Mouse (Mus musculus): ENCODE results near the gene Cyp1a2. TPM values are rescaled to one million over a fixed set of nuclear protein-coding genes. Genes with fewer than 3 reads are reported as not detected.
A peak's percentile ranks its signal among the peaks of the same experiment; 100 is the strongest.

Gene Cyp1a2
- polyA plus RNA-seq, 1 experiment from 2014 or later: not detected

- H3K4me1 ChIP-seq (replicated peaks; ENCODE audit: control insufficient read depth, insufficient read depth, low read length): peaks cover 62% of the 10 kb centered on the region
- H3K27me3 ChIP-seq (replicated peaks; ENCODE audit: control insufficient read depth, insufficient read depth, low read length): no peaks in the 10 kb centered on the region
- H3K9me3 ChIP-seq (ENCODE audit: control insufficient read depth, low read length): no peaks in the 10 kb centered on the region
- H3K9ac ChIP-seq (replicated peaks; ENCODE audit: low read depth, low read length): no peak overlapping the region
- H3K36me3 ChIP-seq (ENCODE audit: control insufficient read depth, insufficient read depth): no peaks in the 10 kb centered on the region
- ATAC-seq: no peak
- WGBS: 48% methylated on average over 6 of the region's 6 CpGs
- no peak overlapping the region for H3K4me3 ChIP-seq (replicated peaks; ENCODE audit: low read length)
- no peak overlapping the region for H3K4me2 ChIP-seq (ENCODE audit: low read length)
- H3K27ac ChIP-seq (ENCODE audit: low read length): 0 out of 2 replicates have a peak overlapping the region, but pooled peaks have one; percentile 13
Observed at GRCm38 (mm10) chr9:57637741-57638322, 45.7 kb downstream of the Cyp1a2 start.

GRCm38 (mm10) chr9:57637272-57637671 lies 46.2 kb downstream of the Cyp1a2 start:
- ATAC-seq: no peak
- Histone ChIP-seq H3K9ac (replicated peaks; ENCODE audit: low read depth, low read length) (no peak overlapping the region), H3K4me1 (replicated peaks; ENCODE audit: control insufficient read depth, insufficient read depth, low read length) (peaks cover 56% of the 10 kb centered on the region), H3K9me3 (ENCODE audit: control insufficient read depth, low read length) (no peaks in the 10 kb centered on the region), H3K27ac (ENCODE audit: low read length) (no peak overlapping the region), H3K4me2 (ENCODE audit: low read length) (no peak overlapping the region), H3K36me3 (ENCODE audit: control insufficient read depth, insufficient read depth) (no peaks in the 10 kb centered on the region), H3K27me3 (replicated peaks; ENCODE audit: control insufficient read depth, insufficient read depth, low read length) (no peaks in the 10 kb centered on the region), H3K4me3 (replicated peaks; ENCODE audit: low read length) (no peak overlapping the region)
- WGBS: 71% methylated on average over 3 of the region's 3 CpGs

- H3K9ac ChIP-seq (replicated peaks; ENCODE audit: low read depth, low read length): no peak overlapping the region
- peaks cover 24% of the 10 kb centered on the region for H3K4me1 ChIP-seq (replicated peaks; ENCODE audit: control insufficient read depth, insufficient read depth, low read length)
- ATAC-seq: peak; percentile 20; the same call in 1 of the 2 replicates
- no peaks in the 10 kb centered on the region for H3K27me3 ChIP-seq (replicated peaks; ENCODE audit: control insufficient read depth, insufficient read depth, low read length)
- H3K36me3 ChIP-seq (ENCODE audit: control insufficient read depth, insufficient read depth): peaks cover 8% of the 10 kb centered on the region; the same call in 1 of the 2 replicates
- no peak overlapping the region for H3K27ac ChIP-seq (ENCODE audit: low read length)
- H3K9me3 ChIP-seq (ENCODE audit: control insufficient read depth, low read length): no peaks in the 10 kb centered on the region
- WGBS: 34% methylated on average over 4 of the region's 4 CpGs
- no peak overlapping the region for H3K4me3 ChIP-seq (replicated peaks; ENCODE audit: low read length)
- no peak overlapping the region for H3K4me2 ChIP-seq (ENCODE audit: low read length)
Observed at GRCm38 (mm10) chr9:57633481-57634024, 50.0 kb downstream of the Cyp1a2 start.

GRCm38 (mm10) chr9:57629118-57629874 lies 54.2 kb downstream of the Cyp1a2 start:
- peak; percentile 70 for ATAC-seq
- Histone ChIP-seq H3K9me3 (ENCODE audit: control insufficient read depth, low read length) (no peaks in the 10 kb centered on the region), H3K27ac (ENCODE audit: low read length) (peak overlapping the region; percentile 10; the same call in 1 of the 2 replicates), H3K4me1 (replicated peaks; ENCODE audit: control insufficient read depth, insufficient read depth, low read length) (peaks cover 9% of the 10 kb centered on the region), H3K4me3 (replicated peaks; ENCODE audit: low read length) (no peak overlapping the region), H3K36me3 (ENCODE audit: control insufficient read depth, insufficient read depth) (peaks cover 27% of the 10 kb centered on the region), H3K4me2 (ENCODE audit: low read length) (no peak overlapping the region), H3K27me3 (replicated peaks; ENCODE audit: control insufficient read depth, insufficient read depth, low read length) (no peaks in the 10 kb centered on the region), H3K9ac (replicated peaks; ENCODE audit: low read depth, low read length) (no peak overlapping the region)
- WGBS: 75% methylated on average over 14 of the region's 14 CpGs

- WGBS: 92% methylated on average over 12 of the region's 12 CpGs
- Histone ChIP-seq H3K4me1 (replicated peaks; ENCODE audit: control insufficient read depth, insufficient read depth, low read length) (peaks cover 4% of the 10 kb centered on the region), H3K4me2 (ENCODE audit: low read length) (no peak overlapping the region), H3K27ac (ENCODE audit: low read length) (no peak overlapping the region), H3K36me3 (ENCODE audit: control insufficient read depth, insufficient read depth) (peaks cover 27% of the 10 kb centered on the region), H3K27me3 (replicated peaks; ENCODE audit: control insufficient read depth, insufficient read depth, low read length) (no peaks in the 10 kb centered on the region), H3K9ac (replicated peaks; ENCODE audit: low read depth, low read length) (no peak overlapping the region), H3K9me3 (ENCODE audit: control insufficient read depth, low read length) (no peaks in the 10 kb centered on the region), H3K4me3 (replicated peaks; ENCODE audit: low read length) (no peak overlapping the region)
- no peak for ATAC-seq
Observed at GRCm38 (mm10) chr9:57628717-57629116, 54.8 kb downstream of the Cyp1a2 start.

GRCm38 (mm10) chr9:57627892-57628291 lies 55.6 kb downstream of the Cyp1a2 start:
- no peak overlapping the region for H3K9ac ChIP-seq (replicated peaks; ENCODE audit: low read depth, low read length)
- ATAC-seq: no peak
- H3K4me1 ChIP-seq (replicated peaks; ENCODE audit: control insufficient read depth, insufficient read depth, low read length): no peaks in the 10 kb centered on the region
- no peak overlapping the region for H3K4me2 ChIP-seq (ENCODE audit: low read length)
- H3K27ac ChIP-seq (ENCODE audit: low read length): no peak overlapping the region
- WGBS: 86% methylated on average over 11 of the region's 11 CpGs
- H3K9me3 ChIP-seq (ENCODE audit: control insufficient read depth, low read length): no peaks in the 10 kb centered on the region
- H3K27me3 ChIP-seq (replicated peaks; ENCODE audit: control insufficient read depth, insufficient read depth, low read length): no peaks in the 10 kb centered on the region
- no peak overlapping the region for H3K4me3 ChIP-seq (replicated peaks; ENCODE audit: low read length)
- peaks cover 27% of the 10 kb centered on the region for H3K36me3 ChIP-seq (ENCODE audit: control insufficient read depth, insufficient read depth)

- Histone ChIP-seq H3K4me2 (ENCODE audit: low read length) (no peak overlapping the region), H3K4me3 (replicated peaks; ENCODE audit: low read length) (no peak overlapping the region), H3K36me3 (ENCODE audit: control insufficient read depth, insufficient read depth) (peaks cover 27% of the 10 kb centered on the region), H3K27me3 (replicated peaks; ENCODE audit: control insufficient read depth, insufficient read depth, low read length) (no peaks in the 10 kb centered on the region), H3K27ac (ENCODE audit: low read length) (no peak overlapping the region), H3K9ac (replicated peaks; ENCODE audit: low read depth, low read length) (no peak overlapping the region), H3K9me3 (ENCODE audit: control insufficient read depth, low read length) (no peaks in the 10 kb centered on the region), H3K4me1 (replicated peaks; ENCODE audit: control insufficient read depth, insufficient read depth, low read length) (no peaks in the 10 kb centered on the region)
- ATAC-seq: no peak
- 93% methylated on average over 17 of the region's 17 CpGs for WGBS
Observed at GRCm38 (mm10) chr9:57627191-57627590, 56.3 kb downstream of the Cyp1a2 start.

Other genes with a start within 250 kb of the Cyp1a2 start
- 24.0 and 26.9 TPM in 2 replicates for gene Ppcdc, start 243.6 kb downstream of the Cyp1a2 start, polyA plus RNA-seq (2015; fragmentation: Nextera tagmentation; extraction: Ambion mirVana)
- 116 and 135 TPM in 2 replicates for gene Scamp5, start 215.6 kb downstream of the Cyp1a2 start, polyA plus RNA-seq (2015; fragmentation: Nextera tagmentation; extraction: Ambion mirVana)
- gene Rpp25, start 179.7 kb downstream of the Cyp1a2 start, polyA plus RNA-seq (2015; fragmentation: Nextera tagmentation; extraction: Ambion mirVana): 23.4 and 24.4 TPM in 2 replicates
- gene Cox5a, start 162.4 kb downstream of the Cyp1a2 start, polyA plus RNA-seq (2015; fragmentation: Nextera tagmentation; extraction: Ambion mirVana): 720 and 756 TPM in 2 replicates
- 25.2 and 26.6 TPM in 2 replicates for gene Fam219b, start 146.2 kb downstream of the Cyp1a2 start, polyA plus RNA-seq (2015; fragmentation: Nextera tagmentation; extraction: Ambion mirVana)
- 57.5 and 73.7 TPM in 2 replicates for gene Mpi, start 130.9 kb downstream of the Cyp1a2 start, polyA plus RNA-seq (2015; fragmentation: Nextera tagmentation; extraction: Ambion mirVana)
- 54.0 and 56.0 TPM in 2 replicates for gene Scamp2, start 122.8 kb downstream of the Cyp1a2 start, polyA plus RNA-seq (2015; fragmentation: Nextera tagmentation; extraction: Ambion mirVana)
- 27.2 and 43.3 TPM in 2 replicates for gene Ulk3, start 94.3 kb downstream of the Cyp1a2 start, polyA plus RNA-seq (2015; fragmentation: Nextera tagmentation; extraction: Ambion mirVana)
- 0.09 TPM in 1 of 2 replicates, not detected in the other for gene Cplx3, start 77.4 kb downstream of the Cyp1a2 start, polyA plus RNA-seq (2015; fragmentation: Nextera tagmentation; extraction: Ambion mirVana)
- not detected in 2 replicates for gene Lman1l, start 62.9 kb downstream of the Cyp1a2 start, polyA plus RNA-seq (2015; fragmentation: Nextera tagmentation; extraction: Ambion mirVana)
- 38.5 and 39.6 TPM in 2 replicates for gene Csk, start 30.1 kb downstream of the Cyp1a2 start, polyA plus RNA-seq (2015; fragmentation: Nextera tagmentation; extraction: Ambion mirVana)
- gene Cyp1a1, start 4.2 kb upstream of the Cyp1a2 start, polyA plus RNA-seq (2015; fragmentation: Nextera tagmentation; extraction: Ambion mirVana): 0.12 and 0.18 TPM in 2 replicates
- gene Edc3, start 24.8 kb upstream of the Cyp1a2 start, polyA plus RNA-seq (2015; fragmentation: Nextera tagmentation; extraction: Ambion mirVana): 37.0 and 39.2 TPM in 2 replicates
- 88.9 and 97.4 TPM in 2 replicates for gene Clk3, start 82.2 kb upstream of the Cyp1a2 start, polyA plus RNA-seq (2015; fragmentation: Nextera tagmentation; extraction: Ambion mirVana)
- 8.6 and 10.6 TPM in 2 replicates for gene Arid3b, start 153.1 kb upstream of the Cyp1a2 start, polyA plus RNA-seq (2015; fragmentation: Nextera tagmentation; extraction: Ambion mirVana)
- 174 and 175 TPM in 2 replicates for gene Ubl7, start 227.3 kb upstream of the Cyp1a2 start, polyA plus RNA-seq (2015; fragmentation: Nextera tagmentation; extraction: Ambion mirVana)